ENCODE assay signal across 26 mouse cellular contexts in the genomic region with DNA sequence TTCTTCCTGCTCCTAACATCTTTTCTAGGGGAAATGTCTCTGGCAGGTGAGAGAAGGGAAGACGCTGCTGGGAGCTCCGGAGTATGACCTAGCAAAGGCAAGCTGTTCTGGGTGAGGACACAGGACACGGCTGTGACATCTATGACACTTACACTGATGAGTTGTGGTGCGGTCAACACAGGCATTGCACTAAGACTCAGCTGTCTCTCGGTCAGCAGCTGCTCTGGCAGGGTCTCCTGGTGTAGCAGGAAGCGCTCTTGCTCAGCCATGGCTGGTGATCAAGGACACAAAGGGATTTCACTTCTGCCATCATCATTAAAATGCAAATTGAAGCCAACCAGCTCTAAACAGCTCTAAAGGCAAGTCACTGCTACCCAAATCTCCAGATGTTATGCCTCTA. TPM values are rescaled to one million over a fixed set of nuclear protein-coding genes. Genes with fewer than 3 reads are reported as not detected.
"Had no signal": no experiment of that assay in that cellular context is flagged by ENCODE, and none has a peak within 500 bp of the region (broad histone marks: within the 10 kb centered on the region; RNA-seq: fewer than 3 reads in every experiment).

No protein-coding gene starts in this region.

- H3K9me3 ChIP-seq: heart, embryonic 10.5 days; heart, embryonic 12.5 days; hindbrain, embryonic 10.5 days; hindbrain, embryonic 12.5 days; intestine, embryonic 15.5 days; limb, embryonic 10.5 days; limb, embryonic 12.5 days; liver, embryonic 13.5 days had no signal

- H3K4me3 ChIP-seq: heart, embryonic 10.5 days; heart, embryonic 12.5 days; hindbrain, embryonic 10.5 days; hindbrain, embryonic 12.5 days; intestine, embryonic 15.5 days; layer of hippocampus, adult 2 months; left cerebral cortex, adult 2 months; limb, embryonic 10.5 days; limb, embryonic 12.5 days; liver, embryonic 13.5 days had no signal

- H3K27ac ChIP-seq: heart, embryonic 10.5 days; hindbrain, embryonic 10.5 days; hindbrain, embryonic 12.5 days; hindbrain, embryonic 14.5 days; intestine, embryonic 15.5 days; layer of hippocampus, adult 2 months; left cerebral cortex, adult 2 months; limb, embryonic 10.5 days; limb, embryonic 12.5 days; liver, embryonic 13.5 days had no signal

- H3K27me3 ChIP-seq: heart, embryonic 12.5 days; hindbrain, embryonic 12.5 days; intestine, embryonic 15.5 days; limb, embryonic 12.5 days; liver, embryonic 13.5 days had no signal

- H3K4me1 ChIP-seq: heart, embryonic 10.5 days; heart, embryonic 12.5 days; hindbrain, embryonic 10.5 days; hindbrain, embryonic 12.5 days; intestine, embryonic 15.5 days; limb, embryonic 10.5 days; limb, embryonic 12.5 days; liver, embryonic 13.5 days had no signal

- H3K4me2 ChIP-seq: heart, embryonic 12.5 days; hindbrain, embryonic 12.5 days; hindbrain, embryonic 14.5 days; intestine, embryonic 15.5 days; limb, embryonic 12.5 days; liver, embryonic 11.5 days; liver, embryonic 13.5 days had no signal

- ATAC-seq: hindbrain, embryonic 16.5 days; inflammation-experienced regulatory T-cells, adult 6 months; intestine, embryonic 15.5 days; intestine, postnatal 0 days had no signal

- DNase-seq: gastrocnemius, postnatal 36 days; heart, adult 18-20 months; heart, postnatal 10 days; heart, postnatal 4 days; kidney, adult 18-20 months; kidney, adult 8-10 months; kidney, postnatal 10 days; kidney, postnatal 25 days; kidney, postnatal 4 days; liver; liver, embryonic 13.5 days had no signal

- H3K9ac ChIP-seq: heart, embryonic 12.5 days; hindbrain, embryonic 12.5 days; hindbrain, embryonic 14.5 days; intestine, embryonic 15.5 days; limb, embryonic 12.5 days; liver, embryonic 13.5 days had no signal

RNA-seq across cellular contexts. Expression of gene Acta1, which starts 13.1 kb away (rescaled TPM):
- total RNA-seq: granulocyte monocyte progenitor cell, adult 5-6 weeks had no signal
